Mouse (Mus musculus) E14TG2a.4 (cell line): ENCODE data around the gene Cyp19a1.

Experiments
- CTCF ChIP-seq: conservative IDR thresholded peaks from 2 replicates; pipeline ENCODE4 v1.5.1; 2014; ENCODE audit warnings: low read length
- NANOG ChIP-seq: IDR thresholded peaks from 2 replicates; pipeline ENCODE4 v1.6.1; 2014; ENCODE audit warnings: borderline replicate concordance, low read length, mixed read lengths
- POU5F1 ChIP-seq: IDR thresholded peaks from 2 replicates; pipeline ENCODE4 v1.6.1; 2014; ENCODE audit warnings: low read length, borderline replicate concordance

DNA sequence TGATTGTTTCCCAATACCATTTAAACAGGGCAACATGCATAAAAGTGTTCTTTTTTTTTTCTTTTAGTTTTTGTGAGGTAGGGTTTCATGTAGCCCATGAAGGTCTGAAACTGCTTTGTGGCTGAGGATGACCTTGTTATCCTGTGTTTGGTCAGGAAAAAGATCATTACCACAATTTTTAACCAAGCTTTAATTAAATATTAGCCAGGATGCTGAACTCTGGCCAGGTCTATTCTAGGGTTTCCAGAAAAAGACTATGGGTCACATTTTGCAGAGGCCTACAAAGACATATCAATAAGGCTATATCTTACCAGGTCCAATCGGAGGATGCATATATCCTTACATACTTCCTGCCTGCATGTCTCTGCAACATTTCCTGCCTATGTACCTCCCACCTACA lies 128.7 kb downstream of the Cyp19a1 start:
- TF ChIP-seq CTCF = no peak
- no peak for TF ChIP-seq POU5F1
- TF ChIP-seq NANOG = no peak
